Mouse (Mus musculus) layer of hippocampus, adult 18-20 months (tissue): ENCODE results near the gene Dyx1c1. TPM values are rescaled to one million over a fixed set of nuclear protein-coding genes. Genes with fewer than 3 reads are reported as not detected.

Experiments used
- microRNA-seq, 2 experiments: library from miRNA; unstranded; fragments of <30 nt; microRNA quantifications; one replicate each; pipeline ENCODE4 v1.2.0; 2021
- total RNA-seq, 2 experiments: library from RNA; stranded (reverse); gene quantifications; 2 replicates each; pipeline ENCODE4 v1.2.3; 2021

Gene Dyx1c1
- total RNA-seq, 2 experiments from 2014 or later: 3.2 to 3.7 TPM

Small RNA genes within 50 kb of the gene (microRNA-seq; reads per million reads assigned to microRNA genes)
- gene Gm27353: 0 reads per million in 2 experiments

Other genes with a start within 250 kb of the Dyx1c1 start
- 1 to 10 TPM; 3.0 to 3.1 TPM for gene Prtg, start 151.9 kb upstream of the Dyx1c1 start, total RNA-seq
- 10 to 100 TPM; 31.6 to 32.5 TPM for gene Pygo1, start 33.1 kb upstream of the Dyx1c1 start, total RNA-seq
- under 1 TPM in 1 of 2 experiments, not detected in 1; 0.52 TPM for gene Gm44503, start 67 bp downstream of the Dyx1c1 start, total RNA-seq
- 10 to 100 TPM; 12.4 to 12.6 TPM for gene Ccpg1os, start 26.6 kb downstream of the Dyx1c1 start, total RNA-seq
- 100 to 1,000 TPM; 149 to 152 TPM for gene Ccpg1, start 26.6 kb downstream of the Dyx1c1 start, total RNA-seq
- gene Pigb, start 81.6 kb downstream of the Dyx1c1 start, total RNA-seq: 10 to 100 TPM; 12.7 TPM
- gene Rab27a, start 86.1 kb downstream of the Dyx1c1 start, total RNA-seq: 10 to 100 TPM; 12.2 to 15.4 TPM
- 1 to 10 TPM; 4.0 to 4.3 TPM for gene Khdc3, start 143.1 kb downstream of the Dyx1c1 start, total RNA-seq
- 1 to 10 TPM; 1.0 to 1.1 TPM for gene Gm20509, start 143.7 kb downstream of the Dyx1c1 start, total RNA-seq
- 10 to 100 TPM; 61.8 to 63.9 TPM for gene Rsl24d1, start 154.6 kb downstream of the Dyx1c1 start, total RNA-seq